Mouse (Mus musculus) CH12.LX (cell line): ENCODE measurements around the gene Fkbp3.

Experiments used
- CHD2 ChIP-seq: IDR thresholded peaks from 2 replicates; pipeline ENCODE4 v1.6.1; 2011; ENCODE audit warnings: low read length, improper control_type of control experiment
- CTCF ChIP-seq, 2 experiments: IDR thresholded peaks in 1 of 2; conservative IDR thresholded peaks in 1 of 2; 2 replicates each; pipeline ENCODE4 v1.5.1; 2011 to 2012; ENCODE audit warnings: low read depth in 2 of 2, low read length in 2 of 2, improper control_type of control experiment in 1 of 2, inconsistent platforms in 1 of 2, mild to moderate bottlenecking in 1 of 2, moderate library complexity in 1 of 2
- EP300 ChIP-seq: IDR thresholded peaks from 2 replicates; pipeline ENCODE4 v1.6.1; 2011; ENCODE audit warnings: low read length, improper control_type of control experiment
- ETS1 ChIP-seq: conservative IDR thresholded peaks from 2 replicates; pipeline ENCODE4 v1.6.1; 2012; ENCODE audit warnings: low read depth, mild to moderate bottlenecking, inconsistent platforms, low read length, improper control_type of control experiment, moderate library complexity
- GABPA ChIP-seq: IDR thresholded peaks from 2 replicates; pipeline ENCODE4 v1.6.1; 2012; ENCODE audit warnings: low read depth, low read length, improper control_type of control experiment, inconsistent platforms; ENCODE audit not compliant: insufficient replicate concordance
- HCFC1 ChIP-seq: IDR thresholded peaks from 2 replicates; pipeline ENCODE4 v1.6.1; 2012; ENCODE audit warnings: low read depth, mild to moderate bottlenecking, inconsistent platforms, low read length, improper control_type of control experiment
- POLR2A ChIP-seq: IDR thresholded peaks from 2 replicates; pipeline ENCODE4 v1.6.1; 2011; ENCODE audit warnings: low read depth, mild to moderate bottlenecking, improper control_type of control experiment, low read length
- USF1 ChIP-seq: IDR thresholded peaks from 2 replicates; pipeline ENCODE4 v1.6.1; 2014; ENCODE audit warnings: low read depth, mild to moderate bottlenecking, inconsistent platforms, low read length, improper control_type of control experiment
- USF2 ChIP-seq: conservative IDR thresholded peaks from 2 replicates; pipeline ENCODE4 v1.6.1; 2011; ENCODE audit warnings: low read depth, low read length, improper control_type of control experiment
- ZC3H11A ChIP-seq: IDR thresholded peaks from 2 replicates; pipeline ENCODE4 v1.6.1; 2012; ENCODE audit warnings: low read depth, mild to moderate bottlenecking, inconsistent platforms, low read length, improper control_type of control experiment

DNA sequence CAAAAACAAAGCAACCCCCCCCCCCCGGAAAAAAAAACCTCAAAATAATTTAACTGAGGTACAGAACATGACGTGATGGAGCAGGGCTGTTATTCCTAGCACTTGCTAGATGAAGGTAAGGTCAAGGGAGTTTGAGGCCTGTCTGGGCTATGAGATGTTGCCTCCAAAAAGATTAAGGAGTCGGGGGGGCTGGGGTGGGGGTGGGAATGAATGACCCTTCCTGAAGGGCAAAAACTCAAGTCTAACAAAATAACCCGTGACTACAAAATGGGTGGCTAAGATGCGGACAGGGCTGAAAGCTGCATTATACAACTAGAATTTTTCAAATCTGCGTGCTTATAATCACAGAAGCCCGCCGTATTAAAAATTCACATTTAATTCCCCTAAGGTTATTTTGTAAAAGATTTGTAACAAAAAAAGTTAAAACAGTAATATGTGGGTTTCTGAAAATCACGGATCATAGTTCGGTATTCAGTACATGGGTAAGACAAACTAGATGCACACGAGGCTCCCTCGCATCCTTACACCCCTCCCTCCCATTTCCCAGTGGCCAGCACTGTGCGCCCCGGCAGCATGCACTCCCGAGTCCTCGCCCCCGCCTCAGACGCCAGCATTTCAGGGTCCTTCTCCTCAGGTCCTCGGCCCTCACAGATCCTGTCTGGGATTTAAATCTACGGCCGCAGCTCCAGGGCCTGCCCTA is 746 bp downstream of the Fkbp3 start:
- no peak for TF ChIP-seq CHD2
- no peak for TF ChIP-seq CTCF (conservative IDR thresholded peaks at IDR 0.05 in 1 of 2, IDR thresholded peaks at IDR 0.05 in 1 of 2; ENCODE audit: low read depth in 2 of 2, low read length in 2 of 2)
- TF ChIP-seq USF1, result no peak
- no peak for TF ChIP-seq POLR2A
- TF ChIP-seq EP300, result no peak
- TF ChIP-seq ETS1, result no peak
- no peak for TF ChIP-seq GABPA
- no peak for TF ChIP-seq ZC3H11A
- no peak for TF ChIP-seq HCFC1
- TF ChIP-seq USF2, result no peak
